Comparison of ENCODE assay signal across 19 mouse cellular contexts in the genomic region with DNA sequence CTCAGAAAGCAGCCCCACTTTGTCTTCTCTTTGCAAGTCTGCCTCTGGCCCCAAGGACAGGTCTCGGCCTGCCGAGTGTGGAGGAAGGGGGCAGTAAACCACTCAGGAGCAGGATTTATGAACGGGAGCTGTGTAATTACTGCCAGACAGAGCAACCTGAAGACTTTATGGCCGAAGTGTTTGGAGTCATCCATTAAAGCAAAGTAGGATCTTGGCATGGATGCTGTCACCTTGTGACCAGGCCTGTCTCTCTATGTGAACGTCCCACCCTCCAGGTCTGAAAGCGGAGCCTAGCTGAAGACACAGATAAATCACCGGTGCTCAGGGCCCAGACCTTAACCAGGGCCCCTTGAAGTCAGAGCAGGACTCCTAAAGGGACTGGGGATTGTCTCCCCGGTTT.
DNase-seq lines count a peak whose midpoint lies in the region; ATAC-seq and TF ChIP-seq lines count a peak whose summit lies in the region.
"Had no signal": no experiment of that assay in that cellular context is flagged by ENCODE, and none has a peak within 500 bp of the region (broad histone marks: within the 10 kb centered on the region; RNA-seq: fewer than 3 reads in every experiment).

No protein-coding gene starts in this region.

- intact Hi-C loops in heart, adult 2 months (cut with DNase I): no loop called here

- no peak for ATAC-seq in midbrain, embryonic 11.5 days (ENCODE audit: low FRiP score)
- no peak for ATAC-seq in midbrain, embryonic 14.5 days (ENCODE audit: low FRiP score, low TSS enrichment)
- ATAC-seq in neural tube, embryonic 14.5 days (ENCODE audit: low read depth): peak; percentile 56; the same call in 1 of the 2 replicates
- ATAC-seq: forebrain, embryonic 14.5 days had no signal

- H3K4me1 ChIP-seq in heart, adult 2 months (ENCODE audit: control insufficient read depth, insufficient read depth, low read length): no peaks in the 10 kb centered on the region; the same call in 1 of the 2 replicates
- H3K4me1 ChIP-seq in midbrain, embryonic 11.5 days (ENCODE audit: control insufficient read depth, insufficient read depth, low read length): no peaks in the 10 kb centered on the region
- H3K4me1 ChIP-seq in midbrain, embryonic 14.5 days (ENCODE audit: control insufficient read depth, insufficient read depth, low read length): no peaks in the 10 kb centered on the region
- H3K4me1 ChIP-seq in embryonic facial prominence, embryonic 10.5 days: peaks cover 21% of the 10 kb centered on the region
- no peaks in the 10 kb centered on the region for H3K4me1 ChIP-seq in neural tube, embryonic 14.5 days (ENCODE audit: control insufficient read depth, insufficient read depth, low read length)

- 88% methylated on average over 8 of the region's 8 CpGs for WGBS in heart, adult 2 months
- WGBS in midbrain, embryonic 11.5 days: 89% methylated on average over 8 of the region's 8 CpGs
- 91% methylated on average over 8 of the region's 8 CpGs for WGBS in midbrain, embryonic 14.5 days
- WGBS in embryonic facial prominence, embryonic 10.5 days: 73% methylated on average over 8 of the region's 8 CpGs
- 16% methylated on average over 8 of the region's 8 CpGs for WGBS in neural tube, embryonic 14.5 days

- H3K4me3 ChIP-seq in heart, adult 2 months: no peak overlapping the region
- H3K4me3 ChIP-seq in midbrain, embryonic 11.5 days (ENCODE audit: low read depth, low read length): no peak overlapping the region
- H3K4me3 ChIP-seq in midbrain, embryonic 14.5 days (replicated peaks; ENCODE audit: low read depth, low read length): no peak overlapping the region
- H3K4me3 ChIP-seq in embryonic facial prominence, embryonic 10.5 days: no peak overlapping the region
- H3K4me3 ChIP-seq in neural tube, embryonic 14.5 days (ENCODE audit: low read depth, low read length): no peak overlapping the region
- H3K4me3 ChIP-seq: erythroblast, embryonic 14.5 days; hindbrain, embryonic 12.5 days; limb, embryonic 15.5 days; neural tube, embryonic 12.5 days had no signal

- H3K27me3 ChIP-seq in heart, adult 2 months (ENCODE audit: control insufficient read depth, insufficient read depth, low read length): no peaks in the 10 kb centered on the region
- H3K27me3 ChIP-seq in midbrain, embryonic 11.5 days (ENCODE audit: control insufficient read depth, insufficient read depth, low read length): no peaks in the 10 kb centered on the region
- no peaks in the 10 kb centered on the region for H3K27me3 ChIP-seq in midbrain, embryonic 14.5 days (ENCODE audit: control insufficient read depth, insufficient read depth, low read length)
- no peaks in the 10 kb centered on the region for H3K27me3 ChIP-seq in embryonic facial prominence, embryonic 10.5 days (replicated peaks; ENCODE audit: low read depth, poor library complexity, severe bottlenecking)
- H3K27me3 ChIP-seq in neural tube, embryonic 14.5 days (ENCODE audit: control insufficient read depth, insufficient read depth, low read length): no peaks in the 10 kb centered on the region
- H3K27me3 ChIP-seq: hindbrain, embryonic 12.5 days; limb, embryonic 15.5 days; neural tube, embryonic 12.5 days had no signal

- peak; percentile 67 for DNase-seq in heart, adult 11 months
- no peak for DNase-seq in heart, adult 2 months
- peak; percentile 60 for DNase-seq in midbrain, embryonic 11.5 days (ENCODE audit: low spot score, missing footprints)
- DNase-seq in midbrain, embryonic 14.5 days: no peak
- peak; percentile 29 for DNase-seq in embryonic facial prominence, embryonic 10.5 days (ENCODE audit: low spot score)
- DNase-seq in right cerebral cortex, adult 2 months (ENCODE audit: low spot score in 2 of 2): no peak
- no peak for DNase-seq in retina, postnatal 1 day
- DNase-seq: cerebellum, adult 9-11 months; kidney, adult 9 months; layer of hippocampus, adult 9-11 months; lung, postnatal 10 days; right cerebral cortex, postnatal 4 days; thymus, postnatal 36 days had no signal

- no peaks in the 10 kb centered on the region for H3K79me2 ChIP-seq in heart, adult 2 months (replicated peaks; ENCODE audit: control insufficient read depth, insufficient read depth, low read length)

- no peak overlapping the region for H3K27ac ChIP-seq in heart, adult 2 months
- no peak overlapping the region for H3K27ac ChIP-seq in midbrain, embryonic 11.5 days (ENCODE audit: low read depth, low read length)
- H3K27ac ChIP-seq in midbrain, embryonic 14.5 days (replicated peaks; ENCODE audit: low read depth, low read length): no peak overlapping the region
- peak overlapping the region; percentile 40; the same call in 1 of the 2 replicates for H3K27ac ChIP-seq in embryonic facial prominence, embryonic 10.5 days (replicated peaks)
- no peak overlapping the region for H3K27ac ChIP-seq in neural tube, embryonic 14.5 days (ENCODE audit: low read depth, low read length)
- H3K27ac ChIP-seq: hindbrain, embryonic 12.5 days; limb, embryonic 15.5 days; neural tube, embryonic 12.5 days had no signal

- TF ChIP-seq CTCF in heart, adult 2 months (IDR thresholded peaks at IDR 0.05): no peak

- no peak for TF ChIP-seq EP300 in heart, adult 2 months (IDR thresholded peaks at IDR 0.05; ENCODE audit: insufficient read depth, low read depth, low read length)

- H3K9ac ChIP-seq in heart, adult 2 months (ENCODE audit: low read depth, low read length): no peak overlapping the region
- H3K9ac ChIP-seq in midbrain, embryonic 11.5 days (ENCODE audit: low read length): no peak overlapping the region
- H3K9ac ChIP-seq in midbrain, embryonic 14.5 days (replicated peaks; ENCODE audit: low read length): no peak overlapping the region
- H3K9ac ChIP-seq in neural tube, embryonic 14.5 days (replicated peaks; ENCODE audit: low read depth, low read length): no peak overlapping the region
- H3K9ac ChIP-seq: hindbrain, embryonic 12.5 days; limb, embryonic 15.5 days; neural tube, embryonic 12.5 days had no signal

- no peaks in the 10 kb centered on the region for H3K36me3 ChIP-seq in heart, adult 2 months (ENCODE audit: control insufficient read depth, insufficient read depth, low read length)
- H3K36me3 ChIP-seq in midbrain, embryonic 11.5 days (ENCODE audit: control insufficient read depth, insufficient read depth, low read length): no peaks in the 10 kb centered on the region
- no peaks in the 10 kb centered on the region for H3K36me3 ChIP-seq in midbrain, embryonic 14.5 days (ENCODE audit: control insufficient read depth, insufficient read depth, low read length)
- no peaks in the 10 kb centered on the region for H3K36me3 ChIP-seq in embryonic facial prominence, embryonic 10.5 days (replicated peaks)
- no peaks in the 10 kb centered on the region for H3K36me3 ChIP-seq in neural tube, embryonic 14.5 days (ENCODE audit: control insufficient read depth, insufficient read depth, low read length)
- H3K36me3 ChIP-seq: hindbrain, embryonic 12.5 days; limb, embryonic 15.5 days; neural tube, embryonic 12.5 days had no signal

- no peak overlapping the region for H3K4me2 ChIP-seq in midbrain, embryonic 11.5 days
- H3K4me2 ChIP-seq in midbrain, embryonic 14.5 days (ENCODE audit: low read length): no peak overlapping the region
- H3K4me2 ChIP-seq in neural tube, embryonic 14.5 days (ENCODE audit: low read depth, low read length): no peak overlapping the region
- H3K4me2 ChIP-seq: hindbrain, embryonic 12.5 days; limb, embryonic 15.5 days; neural tube, embryonic 12.5 days had no signal

- no peak for TF ChIP-seq POLR2A in heart, adult 2 months (IDR thresholded peaks at IDR 0.05; ENCODE audit: insufficient read depth, low read depth, low read length)

- no peaks in the 10 kb centered on the region for H3K9me3 ChIP-seq in midbrain, embryonic 11.5 days (ENCODE audit: control insufficient read depth, low read length)
- H3K9me3 ChIP-seq in midbrain, embryonic 14.5 days (ENCODE audit: control insufficient read depth, low read length): no peaks in the 10 kb centered on the region
- no peaks in the 10 kb centered on the region for H3K9me3 ChIP-seq in embryonic facial prominence, embryonic 10.5 days
- no peaks in the 10 kb centered on the region for H3K9me3 ChIP-seq in neural tube, embryonic 14.5 days (ENCODE audit: control insufficient read depth, low read length)
- H3K9me3 ChIP-seq: hindbrain, embryonic 12.5 days; limb, embryonic 15.5 days; neural tube, embryonic 12.5 days had no signal

Comparison
In these comparisons a context has a peak if more than half of its experiments do, and no peak if none do; other contexts are left out.
1. DNase-seq: peak in heart, adult 11 months (single experiment), midbrain, embryonic 11.5 days (single experiment) and embryonic facial prominence, embryonic 10.5 days (single experiment); none in heart, adult 2 months (0 of 2), midbrain, embryonic 14.5 days (single experiment), right cerebral cortex, adult 2 months (0 of 2) and retina, postnatal 1 day (single experiment).